Mouse (Mus musculus) thymus, adult 2 months (tissue): ENCODE results near the gene Sema4b.

Experiments
- CTCF ChIP-seq: fragments of 200-500 bp; IDR thresholded peaks from 2 replicates; pipeline ENCODE4 v1.5.1; 2012; ENCODE audit warnings: mild to moderate bottlenecking, control low read depth, low read length, moderate library complexity, borderline replicate concordance; ENCODE audit not compliant: control insufficient read depth, poor library complexity, insufficient read depth; ENCODE audit errors: extremely low read depth
- POLR2A ChIP-seq: fragments of 200-500 bp; IDR thresholded peaks from 2 replicates; pipeline ENCODE4 v1.6.1; 2012; ENCODE audit warnings: mild to moderate bottlenecking, low read length, control low read depth, moderate library complexity; ENCODE audit not compliant: control insufficient read depth, poor library complexity, insufficient read depth; ENCODE audit errors: extremely low read depth

GRCm38 (mm10) chr7:80143331-80144273, 43.0 kb upstream of the Sema4b start:
- no peak for TF ChIP-seq CTCF
- TF ChIP-seq POLR2A, result no peak
